Mouse (Mus musculus): ENCODE measurements around the gene Macrod1.

Macrod1 gene

DNA sequence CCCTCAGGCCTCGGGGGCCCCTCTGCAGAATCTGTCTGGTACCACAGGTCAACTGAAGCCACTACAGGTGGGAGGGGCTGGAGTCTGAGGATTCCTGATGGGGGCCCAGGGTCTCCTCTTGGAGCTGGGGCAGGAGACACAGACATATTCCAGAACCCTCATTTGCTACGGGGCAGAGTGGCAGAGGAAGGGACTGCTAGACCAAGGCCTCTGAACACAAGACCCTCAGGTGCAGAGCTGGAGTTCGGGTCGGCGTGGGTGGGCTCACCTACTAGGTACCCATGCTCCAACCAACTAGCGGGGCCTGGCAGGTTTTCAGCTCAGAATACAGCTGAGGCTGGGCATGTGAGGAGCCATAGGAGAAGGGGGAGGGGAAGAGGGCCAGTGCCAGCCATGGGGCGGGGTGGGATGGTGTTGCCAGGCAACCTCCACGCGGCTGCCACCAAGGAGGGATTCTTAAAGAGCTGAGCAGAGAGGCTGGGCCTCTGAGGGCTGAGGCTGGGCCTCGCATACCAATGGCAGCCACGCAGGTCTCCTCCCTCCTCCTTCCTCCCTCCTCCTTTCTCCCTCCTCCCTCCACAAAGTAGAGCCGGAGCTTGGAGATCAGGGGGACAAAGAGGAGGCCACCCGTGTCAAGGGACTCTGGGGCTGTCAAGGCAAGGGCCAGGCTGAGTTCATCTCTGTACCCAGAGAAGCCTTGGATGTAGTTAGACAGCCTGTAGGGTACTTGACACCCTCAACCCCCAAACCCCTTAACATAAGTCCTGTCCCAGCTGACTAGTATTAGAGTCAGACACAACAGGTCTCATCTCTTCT is 115.6 kb downstream of the Macrod1 start:
- DNase-seq = no peak

GRCm38 (mm10) chr19:7176041-7176696 is 119.6 kb downstream of the Macrod1 start:
- DNase-seq = no peak

DNA sequence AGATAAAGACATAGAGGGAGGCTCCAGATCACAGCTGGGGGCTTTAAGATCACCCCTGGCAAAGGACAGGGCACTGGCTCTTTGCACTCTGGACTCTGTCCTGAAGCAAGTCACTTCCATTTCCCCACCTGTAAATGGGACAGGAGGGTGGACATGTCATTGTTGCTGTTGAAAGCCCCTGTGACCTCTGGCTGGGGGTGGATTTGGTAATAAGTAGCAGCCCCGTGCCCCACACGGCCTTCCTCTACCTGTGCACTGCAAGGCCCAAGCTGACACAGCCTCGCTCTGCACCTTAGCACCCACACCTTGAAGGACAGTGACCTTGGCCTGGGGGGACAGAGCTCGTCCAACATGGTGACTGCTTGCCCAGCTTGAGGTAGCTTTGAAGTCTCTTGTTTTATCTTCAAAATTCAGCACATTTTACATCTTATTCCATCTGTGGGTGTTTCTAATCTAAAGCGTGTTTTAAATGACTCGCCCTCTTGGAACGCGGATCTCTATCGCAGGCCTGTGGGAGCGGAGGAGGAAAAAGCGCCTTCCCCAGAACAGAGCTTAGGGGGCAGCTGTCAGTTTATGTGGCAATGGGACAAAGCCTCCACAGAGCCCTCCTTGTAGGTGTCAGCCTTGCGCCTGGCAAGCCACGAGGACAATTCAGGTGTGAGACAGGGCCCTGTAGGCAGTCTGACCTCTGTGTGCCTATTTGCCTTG is 121.3 kb downstream of the Macrod1 start:
- DNase-seq = no peak

- peak; percentile 68 for DNase-seq
Measured at GRCm38 (mm10) chr19:7178841-7179452, 122.3 kb downstream of the Macrod1 start.

DNA sequence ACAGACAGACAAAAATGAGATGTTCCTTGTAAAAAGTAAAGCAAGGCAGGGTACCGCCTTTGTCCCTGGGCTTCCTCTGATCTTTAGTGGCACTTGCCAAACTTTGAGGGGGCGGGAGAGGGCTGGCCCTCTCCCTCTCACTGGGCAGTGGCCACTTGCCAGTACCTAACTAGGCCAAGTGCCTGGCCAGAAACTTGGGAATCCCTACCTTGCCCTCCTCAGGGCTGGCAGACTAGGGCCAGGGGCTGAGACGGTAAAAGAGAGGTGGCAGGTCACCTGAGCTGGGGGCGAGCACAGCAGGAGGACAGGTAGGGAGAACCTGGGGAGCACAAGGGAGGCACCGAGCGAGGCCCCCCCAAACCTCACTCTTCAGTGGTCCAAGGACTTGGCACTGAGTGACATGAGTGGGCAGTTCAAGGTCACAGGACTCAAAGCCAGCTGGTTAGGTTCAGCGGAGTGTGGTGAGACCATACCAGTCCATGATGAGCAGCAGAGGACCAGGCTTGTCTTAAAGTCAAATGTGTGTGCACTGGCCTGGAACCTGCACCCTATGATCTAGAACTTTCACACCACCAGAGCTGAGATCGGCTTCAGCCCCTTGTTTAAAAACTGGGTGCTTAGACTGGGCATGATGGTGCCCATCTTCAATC is 124.3 kb downstream of the Macrod1 start:
- no peak for DNase-seq

DNA sequence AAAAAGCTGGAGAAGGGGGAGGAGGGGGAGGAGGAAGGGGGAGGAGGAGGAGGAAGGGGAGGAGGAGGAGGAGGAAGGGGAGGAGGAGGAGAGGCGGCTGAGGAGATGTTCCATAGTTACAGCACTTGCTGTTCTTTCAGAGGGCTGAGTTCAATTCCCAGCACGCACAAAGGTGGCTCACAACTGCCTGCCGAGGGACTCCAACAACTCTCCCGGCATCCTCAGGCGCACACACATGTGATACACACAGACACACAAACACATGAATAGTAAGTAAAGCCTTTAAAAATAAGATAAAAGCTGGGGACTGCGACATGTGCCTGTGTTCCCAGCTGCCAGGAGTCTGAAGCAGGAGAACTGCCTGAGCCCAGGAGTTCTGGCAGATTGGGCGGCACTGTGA is 124.9 kb downstream of the Macrod1 start:
- DNase-seq = no peak

- DNase-seq = peak; percentile 69
Measured at GRCm38 (mm10) chr19:7182273-7182949, 125.8 kb downstream of the Macrod1 start.

DNA sequence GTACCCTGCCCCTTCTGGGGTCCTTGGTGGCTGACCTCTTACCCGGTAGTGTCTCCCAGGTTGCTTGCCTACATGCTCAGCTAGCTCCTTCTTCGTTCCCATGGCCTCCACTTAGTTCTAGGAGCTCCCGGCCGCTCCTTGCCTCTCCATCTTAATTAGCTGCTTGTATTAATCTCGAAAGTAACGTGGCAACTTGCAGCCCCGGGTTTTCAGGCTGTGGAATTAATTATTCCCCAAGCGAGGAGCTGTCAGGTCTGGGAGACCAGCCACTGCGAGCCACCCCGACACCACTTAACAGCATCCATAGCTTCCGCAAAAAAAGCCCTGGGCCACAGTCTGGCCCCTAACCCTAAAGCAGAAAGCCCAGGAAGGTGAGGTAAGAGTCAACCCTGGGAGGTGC is 126.8 kb downstream of the Macrod1 start:
- no peak for DNase-seq

- DNase-seq = no peak
Measured at GRCm38 (mm10) chr19:7185059-7185458, 128.4 kb downstream of the Macrod1 start.

- no peak for DNase-seq
Measured at GRCm38 (mm10) chr19:7185715-7186291, 129.2 kb downstream of the Macrod1 start.

GRCm38 (mm10) chr19:7187157-7187556 is 130.5 kb downstream of the Macrod1 start:
- no peak for DNase-seq

- no peak for DNase-seq
Measured at GRCm38 (mm10) chr19:7189026-7189425, 132.4 kb downstream of the Macrod1 start.

DNA sequence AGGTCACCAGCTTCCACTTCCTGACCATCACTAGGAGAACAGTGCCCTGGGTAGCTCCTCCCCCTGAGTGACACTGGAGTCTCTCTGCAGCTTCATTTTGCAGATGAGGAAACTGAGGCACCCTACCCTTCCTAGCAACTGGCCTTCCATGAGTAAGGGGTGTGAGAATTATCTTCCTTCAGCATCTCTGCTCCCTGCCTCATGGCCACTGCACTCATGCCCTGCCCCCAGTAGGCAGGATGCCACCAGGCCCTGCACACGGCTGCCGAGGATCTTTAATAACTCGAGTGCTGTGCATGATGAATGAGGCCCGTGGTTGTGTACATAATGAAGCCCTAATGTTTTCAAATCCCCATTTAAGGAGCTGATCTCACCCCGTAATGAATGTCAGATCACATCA is 134.4 kb downstream of the Macrod1 start:
- DNase-seq = no peak

DNA sequence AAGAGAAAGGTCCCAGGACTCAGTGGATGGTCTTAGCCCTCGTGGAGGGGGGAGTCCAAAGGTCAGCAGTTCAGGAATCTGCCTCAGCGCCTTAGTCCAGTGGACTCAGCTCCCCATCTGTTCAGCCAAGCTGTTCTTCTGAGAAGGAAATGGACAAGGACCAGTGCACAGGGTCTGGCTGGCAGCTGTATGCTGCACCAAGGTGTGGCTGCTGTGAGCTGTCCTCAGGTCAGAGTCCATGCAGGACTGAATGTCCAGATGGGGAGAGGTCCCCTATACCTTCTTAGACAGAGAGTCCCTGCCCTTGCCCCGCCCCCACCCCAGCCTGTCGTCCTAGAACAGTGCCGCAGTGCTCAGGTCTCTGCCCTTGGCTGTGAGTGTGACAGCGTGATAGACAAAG is 135.0 kb downstream of the Macrod1 start:
- DNase-seq = no peak

DNA sequence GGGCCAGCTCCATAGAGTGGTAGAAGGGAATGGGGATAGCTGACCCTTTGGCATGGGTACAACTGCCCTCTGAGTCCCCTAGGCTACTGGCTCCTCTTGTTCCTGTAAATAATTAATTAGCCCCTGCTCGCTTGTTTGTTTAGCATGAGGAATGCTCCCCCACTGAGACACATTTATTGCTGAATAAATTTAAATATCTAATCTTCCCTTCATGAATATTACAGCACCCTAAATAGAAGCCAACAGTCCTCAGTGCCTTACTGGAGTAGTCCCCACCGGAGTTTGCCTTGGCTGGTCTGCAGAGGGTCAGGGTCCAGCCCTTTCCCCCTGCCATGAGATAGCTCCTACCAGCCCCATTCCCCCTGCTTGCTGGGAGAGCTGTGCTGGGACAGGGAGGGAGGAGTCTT is 136.0 kb downstream of the Macrod1 start:
- no peak for DNase-seq

- peak; percentile 77 for DNase-seq
Measured at GRCm38 (mm10) chr19:7195900-7196728, 139.5 kb downstream of the Macrod1 start.

GRCm38 (mm10) chr19:7196741-7197270 is 140.2 kb downstream of the Macrod1 start:
- DNase-seq = no peak

GRCm38 (mm10) chr19:7197445-7197844 is 140.8 kb downstream of the Macrod1 start:
- DNase-seq = no peak

GRCm38 (mm10) chr19:7199089-7199488 is 142.5 kb downstream of the Macrod1 start:
- DNase-seq = no peak

DNA sequence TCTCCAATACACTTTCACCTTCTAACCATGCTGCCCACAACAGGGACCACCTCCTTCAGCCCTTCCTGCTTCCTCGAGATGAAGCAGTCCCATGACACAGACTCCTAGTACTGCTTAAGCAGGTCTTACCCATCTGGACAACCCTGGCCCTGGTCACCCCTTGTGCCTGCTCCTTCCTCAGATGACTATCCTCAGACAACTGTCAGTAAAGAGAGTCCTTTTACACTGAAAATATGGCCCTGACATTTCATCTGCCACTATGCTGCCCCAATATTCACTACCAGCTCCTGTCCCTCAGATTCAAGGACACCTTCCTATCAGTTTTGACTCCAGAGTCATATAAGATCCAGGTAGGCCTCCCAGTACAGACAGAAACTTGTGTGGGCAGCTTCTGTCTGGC is 143.8 kb downstream of the Macrod1 start:
- DNase-seq = no peak

- DNase-seq = no peak
Measured at GRCm38 (mm10) chr19:7204898-7205297, 148.3 kb downstream of the Macrod1 start.

All from cerebellum, adult 8-10 months (tissue).